Comparison of ENCODE assay signal across 18 mouse cellular contexts in the genomic region with DNA sequence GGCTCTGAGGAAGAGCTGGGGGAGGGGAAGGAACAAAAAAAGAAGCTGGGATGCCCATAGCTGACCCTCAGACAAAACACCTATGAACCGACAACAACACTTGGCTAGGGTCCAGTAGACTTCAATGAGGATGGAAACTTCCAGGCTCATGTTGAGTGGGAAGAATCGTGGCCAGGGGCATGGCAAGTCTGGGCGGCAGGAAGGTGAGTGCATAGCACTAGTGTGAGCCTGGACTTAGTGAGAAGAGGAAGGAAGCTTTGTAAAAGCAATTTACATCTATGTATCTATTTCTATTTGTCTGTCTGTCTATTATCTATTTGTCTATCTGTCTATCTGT. TPM values are rescaled to one million over a fixed set of nuclear protein-coding genes. Genes with fewer than 3 reads are reported as not detected.
DNase-seq lines count a peak whose midpoint lies in the region; ATAC-seq and TF ChIP-seq lines count a peak whose summit lies in the region.
"Had no signal": no experiment of that assay in that cellular context is flagged by ENCODE, and none has a peak within 500 bp of the region (broad histone marks: within the 10 kb centered on the region; RNA-seq: fewer than 3 reads in every experiment).

No protein-coding gene starts in this region.

- H3K27me3 ChIP-seq in heart, embryonic 10.5 days (ENCODE audit: insufficient read depth, poor library complexity, severe bottlenecking) = no peaks in the 10 kb centered on the region
- no peaks in the 10 kb centered on the region for H3K27me3 ChIP-seq in kidney, embryonic 14.5 days (ENCODE audit: control insufficient read depth, insufficient read depth, low read length)
- no peaks in the 10 kb centered on the region for H3K27me3 ChIP-seq in lung, postnatal 0 days (replicated peaks; ENCODE audit: insufficient read depth, low read length)
- no peaks in the 10 kb centered on the region for H3K27me3 ChIP-seq in stomach, postnatal 0 days (ENCODE audit: control insufficient read depth, insufficient read depth, low read length)
- H3K27me3 ChIP-seq: forebrain, embryonic 12.5 days; intestine, embryonic 15.5 days; neural tube, embryonic 13.5 days had no signal

- H3K27ac ChIP-seq in heart, embryonic 10.5 days = no peak overlapping the region
- no peak overlapping the region for H3K27ac ChIP-seq in kidney, embryonic 14.5 days (ENCODE audit: low read depth, low read length)
- H3K27ac ChIP-seq in lung, postnatal 0 days (ENCODE audit: low read length) = peak overlapping the region; percentile 82
- H3K27ac ChIP-seq in stomach, postnatal 0 days (replicated peaks) = peak overlapping the region; percentile 49; the same call in 1 of the 2 replicates
- H3K27ac ChIP-seq: hindbrain, embryonic 14.5 days; intestine, embryonic 15.5 days; limb, embryonic 10.5 days; liver, embryonic 12.5 days; macrophage; neural tube, embryonic 13.5 days had no signal

- TF ChIP-seq EP300 in lung, postnatal 0 days (IDR thresholded peaks at IDR 0.05) = no peak
- no peak for TF ChIP-seq EP300 in stomach, postnatal 0 days (optimal IDR thresholded peaks at IDR 0.05)

- no peak for ATAC-seq in kidney, embryonic 14.5 days (ENCODE audit: low FRiP score, low TSS enrichment)
- no peak for ATAC-seq in lung, postnatal 0 days
- no peak for ATAC-seq in stomach, postnatal 0 days (ENCODE audit: low FRiP score, low TSS enrichment)
- ATAC-seq: intestine, embryonic 15.5 days; liver, embryonic 12.5 days had no signal

- no peak overlapping the region for H3K9ac ChIP-seq in kidney, embryonic 14.5 days (ENCODE audit: low read depth, low read length)
- no peak overlapping the region for H3K9ac ChIP-seq in lung, postnatal 0 days (replicated peaks; ENCODE audit: low read depth)
- no peak overlapping the region for H3K9ac ChIP-seq in stomach, postnatal 0 days (ENCODE audit: low read length)
- H3K9ac ChIP-seq: forebrain, embryonic 12.5 days; hindbrain, embryonic 14.5 days; intestine, embryonic 15.5 days; liver, embryonic 12.5 days; neural tube, embryonic 13.5 days had no signal

- no peaks in the 10 kb centered on the region for H3K9me3 ChIP-seq in heart, embryonic 10.5 days
- H3K9me3 ChIP-seq in kidney, embryonic 14.5 days (ENCODE audit: control insufficient read depth, low read length) = no peaks in the 10 kb centered on the region
- no peaks in the 10 kb centered on the region for H3K9me3 ChIP-seq in lung, postnatal 0 days (ENCODE audit: low read length)
- no peaks in the 10 kb centered on the region for H3K9me3 ChIP-seq in stomach, postnatal 0 days (ENCODE audit: control insufficient read depth, low read length)
- H3K9me3 ChIP-seq: forebrain, embryonic 12.5 days; intestine, embryonic 15.5 days; limb, embryonic 10.5 days; liver, embryonic 12.5 days; neural tube, embryonic 13.5 days had no signal

- no peaks in the 10 kb centered on the region for H3K36me3 ChIP-seq in heart, embryonic 10.5 days
- H3K36me3 ChIP-seq in kidney, embryonic 14.5 days (ENCODE audit: control insufficient read depth, insufficient read depth, low read length) = no peaks in the 10 kb centered on the region
- H3K36me3 ChIP-seq in lung, postnatal 0 days (ENCODE audit: insufficient read depth, low read length) = no peaks in the 10 kb centered on the region
- no peaks in the 10 kb centered on the region for H3K36me3 ChIP-seq in stomach, postnatal 0 days (ENCODE audit: control insufficient read depth, insufficient read depth, low read length)
- H3K36me3 ChIP-seq: forebrain, embryonic 12.5 days; intestine, embryonic 15.5 days; limb, embryonic 10.5 days; liver, embryonic 12.5 days; neural tube, embryonic 13.5 days had no signal

- H3K4me1 ChIP-seq in heart, embryonic 10.5 days = peaks cover 39% of the 10 kb centered on the region
- H3K4me1 ChIP-seq in kidney, embryonic 14.5 days (ENCODE audit: control insufficient read depth, insufficient read depth, low read length) = 0 out of 2 replicates have a peak, but pooled peaks cover 6% of the 10 kb centered on the region
- H3K4me1 ChIP-seq in lung, postnatal 0 days (ENCODE audit: insufficient read depth, low read depth, low read length) = peaks cover 20% of the 10 kb centered on the region
- H3K4me1 ChIP-seq in stomach, postnatal 0 days (replicated peaks; ENCODE audit: control insufficient read depth, insufficient read depth) = 0 out of 2 replicates have a peak, but pooled peaks cover 5% of the 10 kb centered on the region
- H3K4me1 ChIP-seq: liver, embryonic 12.5 days had no signal

- no peak overlapping the region for H3K4me3 ChIP-seq in heart, embryonic 10.5 days
- no peak overlapping the region for H3K4me3 ChIP-seq in kidney, embryonic 14.5 days (ENCODE audit: low read length)
- H3K4me3 ChIP-seq in lung, postnatal 0 days (ENCODE audit: low read depth, low read length) = no peak overlapping the region
- H3K4me3 ChIP-seq in stomach, postnatal 0 days (ENCODE audit: low read depth, low read length) = no peak overlapping the region
- H3K4me3 ChIP-seq: forebrain, embryonic 12.5 days; intestine, embryonic 15.5 days; limb, embryonic 10.5 days; liver, embryonic 12.5 days; neural tube, embryonic 13.5 days had no signal

- 68% methylated on average over 3 of the region's 3 CpGs for WGBS in heart, embryonic 10.5 days
- 80% methylated on average over 3 of the region's 3 CpGs for WGBS in kidney, embryonic 14.5 days
- WGBS in lung, postnatal 0 days = 55% methylated on average over 3 of the region's 3 CpGs
- WGBS in stomach, postnatal 0 days = 65% methylated on average over 3 of the region's 3 CpGs

- TF ChIP-seq CTCF in lung, postnatal 0 days (IDR thresholded peaks at IDR 0.05) = no peak
- no peak for TF ChIP-seq CTCF in stomach, postnatal 0 days (IDR thresholded peaks at IDR 0.05; ENCODE audit: low read depth)

- no peak overlapping the region for H3K4me2 ChIP-seq in kidney, embryonic 14.5 days (replicated peaks; ENCODE audit: low read depth, low read length)
- H3K4me2 ChIP-seq in lung, postnatal 0 days (replicated peaks; ENCODE audit: low read depth, low read length) = no peak overlapping the region
- no peak overlapping the region for H3K4me2 ChIP-seq in stomach, postnatal 0 days (replicated peaks; ENCODE audit: low read depth)
- H3K4me2 ChIP-seq: forebrain, embryonic 12.5 days; hindbrain, embryonic 14.5 days; intestine, embryonic 15.5 days; liver, embryonic 12.5 days; midbrain, embryonic 11.5 days; neural tube, embryonic 13.5 days had no signal

- peak; percentile 97 for DNase-seq in heart, adult 11 months
- DNase-seq in heart, embryonic 10.5 days (ENCODE audit: low spot score) = no peak
- peak; percentile 51 for DNase-seq in kidney, adult 9 months
- peak; percentile 55 for DNase-seq in lung, postnatal 0 days (ENCODE audit: low spot score)
- DNase-seq in lung, postnatal 25 days (ENCODE audit: low spot score) = no peak
- DNase-seq in stomach, postnatal 0 days (ENCODE audit: low spot score) = no peak
- DNase-seq: adrenal gland, adult 8-10 months; cerebellum, adult 11 months; thymus, postnatal 25 days had no signal

RNA-seq across cellular contexts. Expression of gene Heg1, which starts 8.4 kb away (rescaled TPM):
- 26.3 and 33.0 TPM in 2 replicates for polyA plus RNA-seq in heart, embryonic 10.5 days (2016; fragmentation: Nextera tagmentation; extraction: Ambion mirVana)
- polyA plus RNA-seq in kidney, embryonic 14.5 days (2014; fragmentation: Nextera tagmentation; extraction: Ambion mirVana) = 14.2 and 21.5 TPM in 2 replicates
- polyA plus RNA-seq in lung, postnatal 0 days (2015; fragmentation: Nextera tagmentation; extraction: Ambion mirVana) = 33.5 and 36.2 TPM in 2 replicates
- polyA plus RNA-seq in stomach, postnatal 0 days (2015; fragmentation: Nextera tagmentation; extraction: Ambion mirVana) = 8.5 and 9.1 TPM in 2 replicates

Comparison
In these comparisons a context has a peak if more than half of its experiments do, and no peak if none do; other contexts are left out.
1. DNase-seq: peak in heart, adult 11 months (single experiment), kidney, adult 9 months (single experiment) and lung, postnatal 0 days (single experiment); none in heart, embryonic 10.5 days (single experiment), lung, postnatal 25 days (single experiment) and stomach, postnatal 0 days (single experiment).
2. H3K27ac ChIP-seq: peak in lung, postnatal 0 days (single experiment) and stomach, postnatal 0 days (single experiment); none in heart, embryonic 10.5 days (single experiment) and kidney, embryonic 14.5 days (single experiment).